Mouse (Mus musculus) lung, embryonic 14.5 days (tissue): ENCODE results near the gene Gm21411. TPM values are rescaled to one million over a fixed set of nuclear protein-coding genes. Genes with fewer than 3 reads are reported as not detected.
"Not testable (repeated sequence)": the region's sequence is repeated elsewhere in the genome, so short reads cannot be mapped to it uniquely, and the experiment has no call there.

Experiments used
- ATAC-seq: fragments of 200-750 bp; cut with Nextera tagmentation; 2 replicates; pipeline ENCODE4 v1.8.0; 2017; ENCODE audit warnings: mild to moderate bottlenecking, moderate TSS enrichment, moderate library complexity; ENCODE audit not compliant: insufficient read depth
- DNase-seq: peaks from one replicate; pipeline ENCODE4 v3.0.0-alpha.2; 2015
- H3K27ac ChIP-seq: fragments of 300-500 bp; sonication (generic); 2 replicates; pipeline ENCODE4 v1.5.1; 2014; ENCODE audit warnings: low read depth, mild to moderate bottlenecking, moderate library complexity
- H3K27me3 ChIP-seq: fragments of 300-500 bp; sonication (generic); 2 replicates; pipeline ENCODE4 v1.6.1; 2014; ENCODE audit warnings: low read length, control low read depth; ENCODE audit not compliant: insufficient read depth
- H3K36me3 ChIP-seq: fragments of 300-500 bp; sonication (generic); 2 replicates; pipeline ENCODE4 v1.6.1; 2014; ENCODE audit warnings: control low read depth; ENCODE audit not compliant: insufficient read depth
- H3K4me1 ChIP-seq: fragments of 300-500 bp; sonication (generic); 2 replicates; pipeline ENCODE4 v1.6.1; 2014; ENCODE audit warnings: antibody characterized with exemption, control low read depth; ENCODE audit not compliant: insufficient read depth
- H3K4me2 ChIP-seq: fragments of 300-500 bp; sonication (generic); 2 replicates; pipeline ENCODE4 v1.6.1; 2014; ENCODE audit warnings: mild to moderate bottlenecking
- H3K4me3 ChIP-seq: fragments of 300-500 bp; sonication (generic); 2 replicates; pipeline ENCODE4 v1.5.1; 2014; ENCODE audit warnings: low read depth, low read length
- H3K9ac ChIP-seq: fragments of 300-500 bp; sonication (generic); 2 replicates; pipeline ENCODE4 v1.6.1; 2014
- H3K9me3 ChIP-seq: fragments of 300-500 bp; sonication (generic); 2 replicates; pipeline ENCODE4 v1.6.1; 2016; ENCODE audit warnings: low read depth, low read length, control low read depth
- CTCF ChIP-seq: IDR thresholded peaks from 2 replicates; pipeline ENCODE4 v1.5.1; 2016; ENCODE audit warnings: antibody characterized with exemption, low read depth
- WGBS: fragments of 180-500 bp; shearing (Covaris S2); extraction: QIAGEN DNeasy Blood & Tissue Kit; methylation state at CpG from one replicate; pipeline ENCODE4 v1.1.7; 2014; 5-methylcytosine and 5-hydroxymethylcytosine counted together
- polyA plus RNA-seq: library from polyadenylated mRNA; unstranded; fragments of >200 nt; fragmentation: Nextera tagmentation; extraction: Ambion mirVana; gene quantifications from 2 replicates; pipeline ENCODE4 v1.2.1, GENCODE M21; 2014

Gm21411 gene
- not detected in 2 replicates for polyA plus RNA-seq

DNA sequence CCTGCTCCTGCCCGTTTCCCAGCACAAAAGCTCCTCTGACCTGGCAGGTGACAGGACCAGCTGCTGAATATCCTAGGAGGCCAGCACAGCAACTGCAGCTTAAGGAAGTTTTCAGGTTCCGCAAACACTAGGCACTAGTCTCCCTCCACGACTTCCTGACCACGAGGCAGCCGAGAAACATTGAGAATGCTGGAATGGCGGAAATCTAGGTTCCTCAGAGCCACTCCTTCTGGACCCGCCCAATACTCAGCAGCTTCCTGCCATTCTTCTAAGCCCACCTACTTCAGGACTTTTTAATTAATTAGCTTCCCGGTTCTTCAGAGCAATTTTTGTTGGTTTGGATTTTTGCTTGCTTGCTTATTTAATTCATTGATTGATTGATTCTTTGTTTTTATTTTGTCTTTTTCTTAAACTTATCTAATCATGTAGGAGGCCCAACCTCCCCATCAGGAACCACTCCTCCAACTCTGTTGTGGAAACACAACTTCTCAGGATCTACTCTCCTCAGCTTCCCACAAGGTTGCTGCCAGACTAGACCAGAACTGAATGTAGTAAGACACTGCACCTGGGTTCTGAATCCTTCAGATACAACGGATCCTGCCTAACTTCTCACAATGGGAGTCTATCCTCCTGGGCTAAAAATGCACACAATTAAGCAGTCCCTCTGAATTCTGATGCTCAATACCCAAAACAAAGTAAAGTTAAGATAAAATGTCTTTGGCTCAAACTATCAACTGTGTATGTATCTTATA is at the start of gene Gm21411:
TSS of gene Gm21411 (minus strand) at position 205 of the 752 bp plus-strand sequence.
- WGBS, result 70% methylated on average over 9 of the region's 9 CpGs
- not testable (repeated sequence) for ATAC-seq, DNase-seq

DNA sequence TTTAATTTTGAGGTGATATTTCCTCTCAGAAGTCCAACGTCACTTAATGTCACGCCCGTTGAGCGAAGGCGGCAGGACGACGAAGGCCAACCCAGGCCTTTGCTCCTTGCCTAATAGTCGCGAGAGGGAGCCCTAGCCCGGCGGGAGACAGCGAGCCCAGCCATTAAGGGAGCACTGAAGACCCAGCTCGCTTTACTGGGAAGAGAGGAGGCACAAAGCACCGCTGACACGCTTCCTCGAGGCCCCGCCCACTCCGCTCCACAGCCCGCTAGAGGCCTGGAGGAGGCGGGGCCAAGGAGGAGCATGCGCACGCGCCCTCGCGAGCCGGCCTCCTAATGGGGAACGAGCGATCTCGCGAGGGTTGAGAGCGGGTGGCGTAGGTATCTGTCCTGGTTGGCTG is 32.3 kb upstream of the Gm21411 start:
- not testable (repeated sequence) for ATAC-seq, H3K27ac ChIP-seq, H3K4me2 ChIP-seq, DNase-seq, H3K4me1 ChIP-seq, H3K36me3 ChIP-seq, H3K9ac ChIP-seq, H3K4me3 ChIP-seq, H3K27me3 ChIP-seq
- 58% methylated on average over 31 of the region's 32 CpGs for WGBS
- peaks cover 10% of the 10 kb centered on the region; the same call in 1 of the 2 replicates for H3K9me3 ChIP-seq

More for the DNA sequence above, at the start of gene Gm21411:
- H3K4me2 ChIP-seq, H3K4me1 ChIP-seq, H3K27ac ChIP-seq, H3K4me3 ChIP-seq, H3K9me3 ChIP-seq, H3K27me3 ChIP-seq, H3K36me3 ChIP-seq, H3K9ac ChIP-seq: not testable (repeated sequence)

DNA sequence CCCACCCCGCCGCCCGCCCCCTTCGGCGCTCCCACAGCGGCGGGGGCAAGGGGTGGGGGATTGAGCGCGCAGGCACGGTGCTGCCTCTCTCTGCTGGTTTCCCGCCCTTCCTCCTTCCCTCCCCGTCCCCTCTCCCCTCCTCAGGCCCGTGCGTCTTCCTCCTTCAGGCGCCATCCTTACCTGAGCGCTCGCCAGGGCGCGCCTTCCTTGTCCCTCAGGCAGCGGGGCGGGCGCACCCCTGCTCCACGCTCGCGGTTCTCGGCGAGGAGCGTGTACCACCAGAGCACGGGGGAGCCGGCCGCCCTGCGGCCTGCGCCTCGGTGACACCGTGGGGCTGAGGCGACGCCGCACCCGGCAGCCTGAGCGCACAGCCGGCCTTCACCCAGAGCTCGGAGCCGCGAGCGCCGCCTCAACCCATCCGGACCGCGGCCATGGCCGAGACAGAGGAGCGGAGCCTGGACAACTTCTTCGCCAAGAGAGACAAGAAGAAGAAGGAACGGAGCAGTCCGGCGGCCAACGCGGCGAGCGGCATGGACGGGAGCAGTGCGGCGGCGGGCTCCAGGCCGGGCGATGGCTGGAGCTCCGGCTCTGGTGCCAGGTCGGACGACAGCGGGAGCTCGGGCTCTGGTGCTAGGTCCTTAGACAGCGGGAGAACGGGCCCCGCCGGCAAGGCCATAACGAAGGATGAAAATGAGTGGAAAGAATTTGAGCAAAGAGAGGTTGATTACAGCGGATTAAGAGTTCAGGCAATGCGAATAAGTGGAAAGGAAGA is 23.1 kb upstream of the Gm21411 start:
- H3K36me3 ChIP-seq, result no peaks in the 10 kb centered on the region
- WGBS, result 6% methylated on average over 74 of the region's 77 CpGs
- no peak for ATAC-seq
- no peak for DNase-seq
- H3K27ac ChIP-seq, result no peak overlapping the region
- no peaks in the 10 kb centered on the region for H3K4me1 ChIP-seq
- peak overlapping the region; percentile 38; the same call in 1 of the 2 replicates for H3K4me2 ChIP-seq
- H3K9me3 ChIP-seq, result peaks cover 10% of the 10 kb centered on the region; the same call in 1 of the 2 replicates
- H3K27me3 ChIP-seq, result peaks cover 7% of the 10 kb centered on the region; the same call in 1 of the 2 replicates
- TF ChIP-seq CTCF, result no peak
- H3K9ac ChIP-seq, result no peak overlapping the region
- no peak overlapping the region for H3K4me3 ChIP-seq

DNA sequence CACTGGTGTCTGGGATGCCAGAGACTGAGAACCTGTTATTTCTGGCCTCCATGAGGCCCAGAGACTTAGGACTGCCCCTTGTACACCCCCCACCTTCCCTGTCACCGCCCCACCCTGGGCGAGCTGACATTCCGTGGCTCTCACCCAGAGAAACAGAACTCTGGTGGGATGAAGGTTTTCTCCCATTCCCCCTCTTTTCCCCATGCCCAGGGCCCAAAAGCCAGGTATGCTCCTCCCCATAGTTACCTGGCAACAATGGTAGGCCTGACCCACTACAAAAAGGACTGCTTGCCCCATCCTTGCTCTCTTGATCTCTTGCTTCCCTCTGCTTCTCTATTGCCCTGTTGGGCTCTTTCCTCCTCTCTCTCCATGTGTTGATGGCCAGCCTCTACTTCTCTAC is 5.8 kb upstream of the Gm21411 start:
- ATAC-seq, result no peak
- Histone ChIP-seq H3K4me1 (no peaks in the 10 kb centered on the region), H3K9me3 (no peaks in the 10 kb centered on the region; the same call in 1 of the 2 replicates), H3K27ac (no peak overlapping the region), H3K36me3 (no peaks in the 10 kb centered on the region), H3K4me2 (no peak overlapping the region), H3K9ac (no peak overlapping the region), H3K4me3 (no peak overlapping the region), H3K27me3 (no peaks in the 10 kb centered on the region)
- DNase-seq, result no peak
- no peak for TF ChIP-seq CTCF
- WGBS, result 83% methylated on average over 3 of the region's 3 CpGs

DNA sequence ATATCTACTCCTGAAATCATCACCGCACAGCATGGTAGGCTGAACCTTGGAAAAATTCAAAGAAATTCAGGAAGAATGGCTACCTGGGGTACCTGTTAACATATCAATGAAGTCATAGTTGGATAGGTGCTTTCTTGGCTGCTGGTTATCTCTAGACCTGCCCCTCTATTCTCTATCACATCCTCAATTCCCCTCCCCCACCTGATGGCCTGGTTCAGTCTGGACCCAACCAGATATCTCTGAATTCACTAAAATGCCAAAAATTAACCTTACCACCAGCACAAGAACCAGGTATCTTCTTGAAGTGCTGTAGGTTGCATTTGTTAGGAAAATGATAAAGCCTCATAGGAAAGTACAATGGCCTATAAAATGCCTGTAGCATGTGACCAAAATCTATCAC is 1.3 kb downstream of the Gm21411 start:
- not testable (repeated sequence) for H3K36me3 ChIP-seq, H3K9me3 ChIP-seq, H3K27me3 ChIP-seq, H3K9ac ChIP-seq, ATAC-seq, DNase-seq, H3K4me3 ChIP-seq, H3K4me2 ChIP-seq, H3K27ac ChIP-seq, H3K4me1 ChIP-seq
- WGBS, result 86% methylated on average over 1 of the region's 1 CpGs

DNA sequence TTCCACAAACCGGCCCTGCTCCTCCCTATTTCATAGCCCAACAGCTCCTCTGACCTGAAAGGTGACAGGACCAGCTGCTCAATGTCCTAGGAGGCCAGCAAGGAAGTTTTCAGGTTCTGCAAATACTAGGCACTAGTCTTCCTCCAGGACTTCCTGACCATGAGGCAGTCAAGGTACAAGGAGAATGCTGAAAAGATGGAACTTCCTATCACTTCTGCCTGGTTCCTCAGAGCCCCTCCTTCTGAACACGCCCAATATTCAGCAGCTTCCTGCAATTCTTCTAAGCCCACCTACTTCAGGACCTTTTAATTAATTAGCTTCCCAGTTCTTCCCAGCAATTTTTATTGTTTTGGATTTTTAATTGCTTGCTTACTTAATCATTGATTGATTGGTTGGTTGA is 4.6 kb downstream of the Gm21411 start:
- H3K36me3 ChIP-seq, ATAC-seq, H3K9me3 ChIP-seq, H3K27ac ChIP-seq, DNase-seq, H3K4me1 ChIP-seq, H3K4me2 ChIP-seq, H3K9ac ChIP-seq, H3K27me3 ChIP-seq, H3K4me3 ChIP-seq: not testable (repeated sequence)
- 64% methylated on average over 2 of the region's 2 CpGs for WGBS

DNA sequence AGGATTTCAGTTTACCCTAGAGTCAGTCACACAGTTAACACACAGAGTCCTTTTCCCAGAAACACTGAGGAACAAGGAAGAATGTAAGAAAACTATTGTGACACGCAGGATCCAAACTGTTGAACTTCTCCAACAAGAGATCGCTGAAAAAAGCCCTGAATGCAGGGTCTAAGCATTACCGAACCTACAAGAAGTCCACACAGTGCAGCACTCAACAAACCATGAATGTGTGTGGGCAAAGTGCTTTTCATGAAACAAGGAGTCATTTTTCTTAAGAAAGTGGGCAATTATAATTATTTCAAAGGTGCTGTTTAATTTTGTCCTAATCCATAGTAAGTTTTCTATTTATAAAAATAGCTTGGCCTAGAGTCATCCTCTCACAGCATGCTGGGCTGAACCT is 6.3 kb downstream of the Gm21411 start:
- not testable (repeated sequence) for H3K4me2 ChIP-seq
- 61% methylated on average over 3 of the region's 3 CpGs for WGBS

More for the DNA sequence above, 6.3 kb downstream of the Gm21411 start:
- ATAC-seq, H3K27ac ChIP-seq, H3K4me1 ChIP-seq, H3K4me3 ChIP-seq, DNase-seq, H3K27me3 ChIP-seq, H3K9me3 ChIP-seq, H3K9ac ChIP-seq, H3K36me3 ChIP-seq: not testable (repeated sequence)

Other genes with a start within 250 kb of the Gm21411 start
- gene Zfp989, start 62.4 kb upstream of the Gm21411 start, polyA plus RNA-seq, result not detected in 2 replicates
- gene Rex2, start 112.3 kb upstream of the Gm21411 start, polyA plus RNA-seq, result not detected in 2 replicates
- 4.3 and 4.9 TPM in 2 replicates for gene Zfp991, start 222.4 kb upstream of the Gm21411 start, polyA plus RNA-seq